ENCODE assay signal across 14 mouse cellular contexts in genomic region chr2:140159186-140159730, GRCm38 (mm10). TPM values are rescaled to one million over a fixed set of nuclear protein-coding genes. Genes with fewer than 3 reads are reported as not detected.
DNase-seq lines count a peak whose midpoint lies in the region; ATAC-seq and TF ChIP-seq lines count a peak whose summit lies in the region.
"Had no signal": no experiment of that assay in that cellular context is flagged by ENCODE, and none has a peak within 500 bp of the region (broad histone marks: within the 10 kb centered on the region; RNA-seq: fewer than 3 reads in every experiment).

No protein-coding gene starts in this region.

- TF ChIP-seq POLR2A in kidney, adult 2 months (IDR thresholded peaks at IDR 0.05; ENCODE audit: low read depth, low read length), result no peak

- DNase-seq in kidney, adult 2 months, result peak; percentile 28
- DNase-seq in kidney, adult 8-10 months, result no peak
- DNase-seq in A20 (ENCODE audit: low read depth, low spot score), result peak; percentile 47
- peak; percentile 67 for DNase-seq in NIH3T3 (ENCODE audit: low read depth)
- DNase-seq in gastrocnemius, adult 8-10 months (ENCODE audit: low spot score in 2 of 2), result no peak
- no peak for DNase-seq in right cerebral cortex, postnatal 25 days
- no peak for DNase-seq in spleen, postnatal 10 days (ENCODE audit: low spot score in 2 of 2)
- DNase-seq: heart, postnatal 36 days had no signal

- H3K27me3 ChIP-seq in kidney, adult 2 months (replicated peaks; ENCODE audit: control insufficient read depth, insufficient read depth, low read length), result no peaks in the 10 kb centered on the region
- H3K27me3 ChIP-seq: limb, embryonic 12.5 days; neural tube, embryonic 12.5 days had no signal

- no peak for TF ChIP-seq CTCF in kidney, adult 2 months (conservative IDR thresholded peaks at IDR 0.05; ENCODE audit: insufficient read depth, insufficient read length, low read depth, low read length)

- no peak overlapping the region for H3K27ac ChIP-seq in kidney, adult 2 months (ENCODE audit: insufficient read depth, low read depth, low read length)
- H3K27ac ChIP-seq: limb, embryonic 12.5 days; neural tube, embryonic 12.5 days had no signal

- H3K36me3 ChIP-seq in kidney, adult 2 months (ENCODE audit: control insufficient read depth, insufficient read depth, low read length), result peaks cover 2% of the 10 kb centered on the region; the same call in 1 of the 2 replicates

- 67% methylated on average over 3 of the region's 3 CpGs for WGBS in kidney, adult 2 months

- H3K4me1 ChIP-seq in kidney, adult 2 months (ENCODE audit: control insufficient read depth, insufficient read depth, low read length), result no peaks in the 10 kb centered on the region
- H3K4me1 ChIP-seq: limb, embryonic 12.5 days; neural tube, embryonic 12.5 days had no signal

- no peak overlapping the region for H3K4me3 ChIP-seq in kidney, adult 2 months (ENCODE audit: insufficient read depth, low read depth, low read length)
- H3K4me3 ChIP-seq: erythroblast, embryonic 14.5 days; limb, embryonic 12.5 days; neural tube, embryonic 12.5 days had no signal

- ATAC-seq in hematopoietic stem cell, adult 5-6 weeks (replicated peaks in 1 of 2; ENCODE audit: insufficient read depth in 1 of 2, low FRiP score in 2 of 2, low TSS enrichment in 1 of 2, low read depth in 1 of 2, poor library complexity in 2 of 2, severe bottlenecking in 2 of 2), result peak; percentile 51 to 67; a peak in 1 of 4 replicates

RNA-seq across cellular contexts. Expression of gene Gm17374, which starts 7.4 kb away (rescaled TPM):
- polyA plus RNA-seq in kidney, adult 2 months (2012; rRNA removed), result not detected in 2 replicates
- total RNA-seq in hematopoietic stem cell, adult 5-6 weeks (2017), result not detected in 2 replicates
- total RNA-seq in gastrocnemius, adult 8-10 months (2022), result not detected
- total RNA-seq: adrenal gland, adult 18-20 months; heart, postnatal 36 days had no signal
- polyA plus RNA-seq: erythroblast, embryonic 14.5 days; limb, embryonic 12.5 days; neural tube, embryonic 12.5 days; testis, adult 2 months had no signal

RNA-seq across cellular contexts. Expression of gene Esf1, which starts 11.1 kb away (rescaled TPM):
- polyA plus RNA-seq in kidney, adult 2 months (2012; rRNA removed), result 1.0 and 1.4 TPM in 2 replicates
- 73.2 and 78.0 TPM in 2 replicates for total RNA-seq in hematopoietic stem cell, adult 5-6 weeks (2017)
- total RNA-seq in gastrocnemius, adult 8-10 months (2022), result 10 to 100 TPM; 10.1 to 12.1 (median 11.2) TPM

RNA-seq across cellular contexts. Expression of gene Ndufaf5, which starts 11.2 kb away (rescaled TPM):
- 10.4 and 10.9 TPM in 2 replicates for polyA plus RNA-seq in kidney, adult 2 months (2012; rRNA removed)
- total RNA-seq in hematopoietic stem cell, adult 5-6 weeks (2017), result 21.9 and 26.9 TPM in 2 replicates
- 10 to 100 TPM; 36.5 to 45.3 (median 40.5) TPM for total RNA-seq in gastrocnemius, adult 8-10 months (2022)

Comparison
In these comparisons a context has a peak if more than half of its experiments do, and no peak if none do; other contexts are left out.
1. DNase-seq: peak in kidney, adult 2 months (single experiment), A20 (single experiment) and NIH3T3 (single experiment); none in kidney, adult 8-10 months (0 of 2), gastrocnemius, adult 8-10 months (0 of 2), right cerebral cortex, postnatal 25 days (single experiment) and spleen, postnatal 10 days (0 of 2).